Mouse (Mus musculus) layer of hippocampus, adult 11-12 months (tissue): ENCODE data around the gene Rilp.

Source experiments
- DNase-seq: peaks from one replicate; pipeline ENCODE4 v3.0.0; 2022; ENCODE audit warnings: low spot score

Rilp gene

DNA sequence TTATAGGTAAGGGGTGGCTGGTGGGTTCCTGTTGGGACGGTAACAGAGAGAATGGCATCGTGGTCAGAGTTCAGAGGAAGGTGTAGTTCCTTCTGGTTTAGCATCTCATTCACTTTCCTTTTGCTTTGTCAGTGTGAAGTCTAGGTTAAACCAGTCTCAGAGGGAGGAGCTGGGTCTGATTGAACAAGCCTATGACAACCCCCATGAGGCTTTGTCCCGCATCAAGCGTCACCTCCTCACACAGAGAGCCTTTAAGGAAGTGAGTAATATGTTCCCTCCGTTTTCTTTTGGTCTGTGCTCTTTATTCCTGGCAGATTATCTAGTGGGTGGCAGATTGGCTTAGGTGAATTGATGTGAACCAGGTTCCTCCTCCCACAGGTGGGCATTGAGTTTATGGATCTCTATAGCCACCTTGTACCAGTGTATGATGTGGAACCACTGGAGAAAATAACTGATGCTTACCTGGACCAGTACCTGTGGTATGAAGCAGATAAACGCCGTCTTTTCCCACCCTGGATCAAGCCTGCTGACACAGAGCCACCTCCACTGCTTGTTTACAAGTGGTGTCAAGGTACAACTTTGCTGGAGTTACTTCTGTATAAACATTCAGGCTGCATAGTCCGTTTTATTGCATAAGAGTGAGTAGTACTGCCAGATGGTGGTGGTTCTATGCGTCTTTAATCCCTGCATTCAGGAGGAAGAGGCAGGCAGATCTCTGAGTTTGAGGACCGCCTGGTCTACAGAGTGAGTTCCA is 15.4 kb upstream of the Rilp start:
- DNase-seq: no peak

DNA sequence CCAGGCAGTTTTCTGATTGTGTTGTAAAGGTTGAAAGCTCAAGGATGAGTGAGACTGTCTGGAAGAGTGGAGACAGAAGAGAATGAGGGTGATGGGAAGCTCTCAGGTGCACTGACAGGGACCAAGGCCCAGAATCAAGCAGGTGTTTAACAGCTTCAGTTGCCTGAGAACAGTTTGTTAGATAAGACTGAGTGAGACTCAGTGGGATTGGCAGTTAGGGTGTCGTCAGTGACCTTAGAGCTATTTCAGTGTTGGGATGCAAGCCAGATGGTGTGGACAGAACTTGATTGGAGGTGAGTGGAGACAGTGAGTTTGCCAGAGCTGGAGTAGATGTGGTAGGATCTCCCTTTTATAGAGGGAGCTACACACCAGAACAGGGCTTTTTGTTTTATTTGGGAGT is 11.8 kb upstream of the Rilp start:
- DNase-seq: no peak

DNA sequence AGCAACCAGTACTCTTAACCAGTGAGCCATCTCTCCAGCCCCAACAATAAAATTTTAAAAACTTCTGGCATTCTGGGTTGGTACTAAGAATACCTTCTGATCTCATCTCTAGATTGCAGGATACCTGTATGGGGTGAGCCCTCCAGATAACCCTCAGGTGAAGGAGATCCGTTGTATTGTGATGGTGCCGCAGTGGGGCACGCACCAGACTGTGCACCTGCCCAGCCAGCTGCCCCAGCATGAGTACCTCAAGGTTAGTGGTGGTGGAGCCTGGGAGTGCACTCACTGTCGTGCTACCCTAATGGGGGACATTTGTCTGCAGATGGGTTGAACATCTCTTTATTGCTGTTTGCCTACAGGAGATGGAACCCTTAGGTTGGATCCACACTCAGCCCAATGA is 1.7 kb upstream of the Rilp start:
- DNase-seq: no peak

DNA sequence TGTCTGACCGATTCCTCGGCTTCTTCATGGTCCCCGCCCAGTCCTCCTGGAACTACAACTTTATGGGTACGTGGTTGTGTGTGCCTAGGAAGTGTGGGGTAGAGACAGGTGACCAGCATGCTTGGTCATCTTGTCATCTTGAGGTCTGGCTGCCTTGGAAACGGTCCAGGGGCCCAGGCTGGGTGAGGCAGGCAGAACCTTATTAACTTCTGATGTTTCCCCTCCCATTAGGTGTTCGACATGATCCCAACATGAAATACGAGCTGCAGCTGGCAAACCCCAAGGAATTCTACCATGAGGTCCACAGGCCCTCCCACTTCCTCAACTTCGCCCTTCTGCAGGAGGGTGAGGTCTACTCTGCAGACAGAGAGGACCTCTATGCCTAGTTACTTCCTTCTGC is 990 bp upstream of the Rilp start:
- no peak for DNase-seq

DNA sequence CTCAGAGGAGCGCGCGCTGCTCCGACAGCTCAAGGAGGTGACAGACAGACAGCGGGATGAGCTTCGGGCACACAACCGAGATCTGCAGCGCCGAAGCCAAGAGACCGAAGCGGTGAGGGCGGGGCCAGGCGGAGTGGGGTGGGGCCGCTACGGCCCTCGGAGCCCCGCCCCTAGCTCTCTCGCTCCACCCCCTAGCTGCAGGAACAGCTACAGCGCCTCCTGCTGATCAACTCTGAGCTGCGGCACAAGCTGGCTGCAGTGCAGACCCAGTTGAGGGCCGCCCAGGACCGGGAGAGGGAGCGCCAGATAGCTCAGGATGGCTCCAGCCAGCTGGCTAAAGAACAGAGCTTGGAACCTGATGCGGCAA is 716 bp downstream of the Rilp start:
- DNase-seq: peak; percentile 93

DNA sequence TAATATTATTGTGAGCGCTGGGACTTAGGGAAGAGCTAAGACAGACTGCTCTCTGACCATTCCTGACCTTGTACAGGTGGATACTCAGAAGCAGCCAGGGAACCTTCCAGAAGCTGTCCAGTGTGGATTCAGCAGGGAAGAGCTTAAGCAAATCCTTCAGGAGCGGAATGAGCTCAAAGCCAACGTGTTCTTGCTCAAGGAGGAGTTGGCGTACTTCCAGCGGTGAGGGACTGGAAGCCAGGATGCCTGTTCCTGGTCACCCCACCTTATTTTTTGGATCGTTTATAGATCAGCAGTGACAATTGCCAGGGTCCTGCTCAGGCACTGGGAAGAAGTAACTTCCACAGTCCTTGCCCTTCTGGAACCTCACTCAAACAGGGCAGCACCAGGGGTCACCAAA is 1.3 kb downstream of the Rilp start:
- DNase-seq: no peak

DNA sequence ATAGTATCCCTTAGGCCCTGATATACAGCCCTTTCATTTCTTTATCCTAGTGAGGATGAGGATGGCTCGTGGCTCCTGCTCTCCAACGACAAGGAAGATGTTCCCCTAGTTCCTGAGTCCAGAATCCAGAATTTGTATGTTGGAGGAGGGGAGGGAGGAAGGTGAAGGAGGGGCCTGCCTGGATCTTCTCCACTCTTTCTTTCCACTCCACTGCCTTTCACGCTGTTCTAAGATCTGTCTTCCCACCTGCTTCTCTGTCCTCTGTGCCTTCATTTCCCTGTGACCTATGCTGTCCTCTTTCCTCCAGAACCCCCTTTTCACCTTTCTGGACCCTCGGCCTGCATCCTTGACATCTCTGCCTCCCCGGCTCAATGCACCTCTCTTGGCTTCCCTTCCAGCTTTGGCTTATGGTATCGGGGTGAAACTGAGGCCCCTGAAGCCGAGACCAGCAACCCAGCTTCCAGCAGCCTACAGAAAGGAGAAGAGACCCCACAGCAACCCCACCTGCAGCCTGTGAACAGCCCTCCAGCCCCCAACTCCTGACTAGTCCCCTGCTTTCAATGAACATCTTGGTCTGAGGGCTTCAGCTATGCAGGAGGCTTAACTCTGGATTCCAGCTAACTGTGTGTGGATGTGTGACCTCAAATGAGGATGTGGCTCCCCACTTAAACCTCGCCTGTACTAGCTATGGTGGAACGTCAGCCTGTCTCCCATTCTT is 2.6 kb downstream of the Rilp start:
- DNase-seq: no peak

DNA sequence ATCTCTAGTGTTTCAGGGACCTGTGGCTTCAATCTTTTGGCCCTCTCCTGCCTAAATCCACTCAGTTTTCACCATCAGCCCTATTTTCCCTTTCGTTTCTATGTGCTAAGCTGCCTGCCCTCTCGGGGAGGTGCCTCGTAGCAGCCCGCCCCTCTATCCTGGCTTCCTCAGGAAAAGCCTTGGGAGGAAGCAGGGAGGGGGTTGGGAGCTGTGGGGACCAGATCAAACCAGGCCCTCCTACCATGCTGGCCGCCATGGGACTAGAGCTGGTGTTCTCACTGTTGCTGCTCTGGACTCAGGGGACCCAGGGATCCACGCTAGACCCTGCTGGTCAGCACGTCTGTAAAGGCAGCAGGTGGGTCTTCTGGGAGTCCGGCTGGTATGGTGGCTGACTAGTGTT is 3.4 kb downstream of the Rilp start, which contains the start of gene Scarf1:
Scarf1 (plus strand) TSS at position 205 of the 400 bp plus-strand sequence.
- DNase-seq: no peak

DNA sequence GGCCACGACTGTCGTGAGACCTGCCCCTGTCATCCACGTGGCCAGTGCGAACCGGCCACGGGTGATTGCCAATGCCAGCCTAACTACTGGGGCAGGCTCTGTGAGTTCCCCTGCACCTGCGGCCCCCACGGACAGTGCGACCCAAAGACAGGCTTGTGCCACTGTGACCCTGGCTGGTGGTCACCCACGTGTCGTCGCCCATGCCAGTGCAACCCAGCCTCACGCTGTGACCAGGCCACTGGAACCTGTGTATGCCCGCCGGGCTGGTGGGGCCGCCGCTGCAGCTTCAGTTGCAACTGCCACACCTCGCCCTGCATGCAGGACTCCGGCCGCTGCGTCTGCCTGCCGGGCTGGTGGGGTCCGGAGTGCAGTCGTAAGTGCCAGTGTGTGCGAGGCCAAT is 5.3 kb downstream of the Rilp start:
- no peak for DNase-seq

DNA sequence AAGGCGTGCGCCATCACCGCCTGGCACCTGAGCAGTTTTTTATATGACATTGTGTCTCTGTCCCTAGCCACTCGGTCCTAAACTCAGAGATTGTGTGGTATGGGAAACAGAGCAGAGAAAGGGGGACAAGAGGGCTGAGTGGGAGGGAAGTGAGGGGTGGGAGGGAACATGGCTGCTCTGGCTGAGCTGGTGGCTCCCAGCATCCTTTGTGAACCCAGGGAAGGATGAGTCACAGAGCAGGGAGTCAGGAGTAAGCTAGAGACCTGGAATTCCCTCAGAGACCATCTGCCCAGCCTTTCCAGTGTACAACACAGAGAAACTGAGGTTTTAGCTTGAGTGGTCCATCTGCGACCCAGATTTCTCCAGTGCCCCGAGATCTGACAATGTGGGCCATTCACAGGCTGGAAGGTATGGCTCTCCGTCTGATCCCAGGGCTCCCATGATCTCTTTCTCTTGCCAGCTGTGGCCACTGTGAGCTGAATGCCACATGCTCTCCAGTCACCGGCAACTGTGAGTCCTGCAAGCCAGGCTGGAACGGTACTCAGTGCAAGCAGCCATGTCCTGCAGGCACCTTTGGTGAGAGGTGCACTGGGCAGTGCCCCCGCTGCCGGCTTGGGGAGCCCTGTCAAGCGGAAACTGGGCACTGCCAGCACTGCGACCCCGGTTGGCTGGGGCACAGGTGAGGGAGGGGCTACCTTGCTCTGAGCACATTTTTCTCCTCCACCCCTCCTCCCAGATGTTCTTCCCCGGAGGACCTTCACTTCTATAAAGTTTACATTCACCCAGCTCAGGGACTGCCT is 10.1 kb downstream of the Rilp start:
- no peak for DNase-seq

DNA sequence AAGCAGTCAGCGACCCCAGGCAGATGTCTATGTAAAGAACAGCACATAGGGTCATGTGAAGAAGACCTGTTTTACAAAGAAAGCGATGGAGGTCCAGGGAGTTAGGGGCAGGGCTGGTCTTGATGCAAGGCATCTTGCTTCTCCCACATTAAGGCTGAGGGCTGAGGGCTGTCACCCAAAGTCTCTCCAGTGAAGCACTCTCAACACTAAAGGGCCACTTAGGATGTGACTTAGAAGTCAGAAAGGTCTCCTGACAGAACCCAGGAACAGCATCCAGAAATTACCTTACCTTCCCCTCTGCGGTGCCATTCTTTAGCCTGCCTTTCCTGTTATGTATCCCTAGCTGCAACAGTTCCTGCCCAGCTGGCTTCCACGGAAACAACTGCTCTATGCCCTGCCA is 11.7 kb downstream of the Rilp start:
- DNase-seq: no peak

DNA sequence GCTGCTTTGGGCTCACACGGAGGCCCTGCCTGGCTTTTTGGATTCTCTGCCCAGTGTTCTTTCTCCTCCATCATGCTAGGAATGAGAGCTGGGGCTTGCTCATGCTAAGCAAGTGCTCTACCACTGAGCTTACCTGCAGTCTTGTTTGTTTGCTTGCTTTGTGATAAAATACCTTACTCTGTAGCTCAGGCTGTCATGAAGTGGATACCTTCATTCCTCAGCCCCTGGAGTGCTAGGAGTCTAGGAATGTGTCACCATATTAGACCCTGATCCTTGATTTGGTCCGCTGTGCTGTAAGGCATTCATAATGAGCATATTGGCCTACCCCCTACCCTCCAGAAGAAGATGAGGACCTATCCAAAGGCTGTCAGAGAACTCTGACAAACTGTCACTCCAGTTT is 12.9 kb downstream of the Rilp start:
- DNase-seq: no peak

DNA sequence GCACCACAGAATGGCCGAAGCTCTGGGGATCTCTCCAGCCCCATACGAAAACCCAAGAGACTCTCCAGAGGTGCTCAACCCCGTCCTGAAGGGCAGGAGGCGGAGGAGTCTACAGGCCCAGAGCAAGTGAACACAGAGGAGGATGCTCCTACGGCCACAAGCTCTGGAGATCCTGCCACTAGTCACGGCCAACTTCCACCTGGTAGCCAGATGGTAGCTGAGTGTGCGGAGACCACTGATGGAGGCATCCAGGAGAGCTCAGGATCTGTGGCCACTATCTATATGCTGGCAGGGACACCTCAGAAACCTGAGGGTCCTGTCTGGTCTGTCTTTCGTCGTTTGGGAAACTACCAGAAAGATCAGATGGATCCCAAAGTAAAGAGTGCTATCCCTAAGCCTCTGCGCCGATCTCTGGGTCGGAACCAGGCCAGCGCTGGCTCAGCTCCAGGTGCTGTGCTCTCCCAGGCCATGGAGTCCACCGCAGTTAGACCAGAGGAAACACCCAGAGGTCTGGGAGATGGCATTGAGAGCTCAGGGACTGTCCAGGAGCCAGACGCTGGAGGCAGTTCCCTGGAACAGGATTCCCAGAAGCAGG is 15.7 kb downstream of the Rilp start:
- no peak for DNase-seq

DNA sequence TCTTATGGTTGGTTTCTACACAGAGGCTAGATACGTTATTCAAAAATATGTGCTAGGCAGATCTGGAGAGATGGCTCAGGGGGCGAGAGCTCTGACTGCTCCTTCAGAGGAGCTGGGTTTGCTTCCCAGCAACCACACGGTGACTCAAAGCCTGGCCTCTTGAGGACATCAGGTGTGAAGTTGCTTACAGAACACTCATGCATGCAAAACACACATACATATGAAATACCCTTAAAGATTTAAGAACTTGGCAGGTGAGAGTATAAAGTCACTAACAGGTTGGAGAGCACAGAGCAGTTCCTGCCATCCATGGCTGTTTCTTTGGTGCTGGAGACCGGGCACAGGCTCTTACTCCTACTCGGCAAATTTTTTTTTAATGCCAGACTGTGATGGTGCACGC is 17.0 kb downstream of the Rilp start:
- DNase-seq: no peak

DNA sequence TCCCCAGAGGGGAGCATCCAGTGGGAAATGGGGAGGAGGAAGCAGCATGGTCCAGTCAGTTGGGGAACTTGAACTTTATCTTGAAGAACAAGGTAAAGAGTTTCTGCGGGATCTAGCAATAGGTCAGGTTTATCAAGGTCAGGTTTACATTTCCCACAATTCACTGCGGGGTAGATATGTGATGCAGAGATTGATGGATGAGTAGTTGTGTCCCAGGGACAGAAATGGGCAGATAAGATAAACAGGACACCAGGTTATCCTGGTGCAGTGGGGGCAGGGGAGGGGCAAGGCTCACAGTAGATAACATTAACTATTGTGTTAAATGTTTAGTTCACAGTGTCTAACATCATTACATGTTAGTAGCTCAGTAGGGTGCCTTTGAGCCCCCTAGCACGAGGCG is 19.9 kb downstream of the Rilp start:
- no peak for DNase-seq

DNA sequence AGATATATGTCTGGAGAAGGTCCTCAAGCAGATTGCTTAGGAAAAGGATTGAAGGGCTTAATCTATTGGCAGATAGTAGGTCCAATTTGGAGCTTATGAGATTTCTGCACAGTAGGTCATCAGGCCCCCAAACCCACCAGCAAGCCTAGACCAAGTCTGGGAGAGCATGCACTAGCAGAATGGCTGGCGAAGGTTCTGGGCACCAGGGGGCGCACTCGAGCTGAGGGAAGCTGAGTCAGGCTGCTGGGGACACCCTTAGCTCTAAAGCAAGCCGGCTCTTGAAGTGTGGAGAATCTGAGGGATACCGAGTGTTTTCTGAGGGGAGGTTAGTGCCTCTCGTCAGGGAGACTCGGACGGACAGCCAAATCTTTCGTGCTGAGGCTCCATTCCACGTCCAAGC is 20.4 kb downstream of the Rilp start:
- DNase-seq: peak; percentile 97

DNA sequence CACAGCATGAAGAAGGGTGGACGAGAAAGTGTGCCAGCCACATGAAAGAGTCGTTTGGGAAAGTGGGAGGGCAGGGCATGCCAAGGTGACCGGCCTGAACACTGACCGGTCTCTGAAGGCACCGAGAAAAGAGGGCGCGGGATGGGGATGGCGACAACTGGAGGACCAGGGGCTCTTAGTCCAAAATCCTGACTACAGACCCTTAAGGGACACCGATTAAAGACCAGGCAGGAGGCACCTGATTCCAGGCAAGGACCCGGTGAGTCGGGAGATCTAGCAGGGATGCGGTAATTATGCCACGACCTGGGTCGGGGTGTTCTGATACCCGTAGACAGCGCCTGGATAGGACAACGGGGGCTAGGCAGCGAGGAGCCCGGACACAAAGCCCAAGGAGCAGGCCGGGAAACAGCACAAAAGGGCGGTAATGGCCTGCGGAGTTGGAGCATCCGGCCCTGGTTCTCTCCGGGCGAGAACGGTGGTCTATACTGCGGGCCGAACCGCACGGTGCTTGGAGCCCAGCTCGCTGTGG is 21.0 kb downstream of the Rilp start:
- no peak for DNase-seq

DNA sequence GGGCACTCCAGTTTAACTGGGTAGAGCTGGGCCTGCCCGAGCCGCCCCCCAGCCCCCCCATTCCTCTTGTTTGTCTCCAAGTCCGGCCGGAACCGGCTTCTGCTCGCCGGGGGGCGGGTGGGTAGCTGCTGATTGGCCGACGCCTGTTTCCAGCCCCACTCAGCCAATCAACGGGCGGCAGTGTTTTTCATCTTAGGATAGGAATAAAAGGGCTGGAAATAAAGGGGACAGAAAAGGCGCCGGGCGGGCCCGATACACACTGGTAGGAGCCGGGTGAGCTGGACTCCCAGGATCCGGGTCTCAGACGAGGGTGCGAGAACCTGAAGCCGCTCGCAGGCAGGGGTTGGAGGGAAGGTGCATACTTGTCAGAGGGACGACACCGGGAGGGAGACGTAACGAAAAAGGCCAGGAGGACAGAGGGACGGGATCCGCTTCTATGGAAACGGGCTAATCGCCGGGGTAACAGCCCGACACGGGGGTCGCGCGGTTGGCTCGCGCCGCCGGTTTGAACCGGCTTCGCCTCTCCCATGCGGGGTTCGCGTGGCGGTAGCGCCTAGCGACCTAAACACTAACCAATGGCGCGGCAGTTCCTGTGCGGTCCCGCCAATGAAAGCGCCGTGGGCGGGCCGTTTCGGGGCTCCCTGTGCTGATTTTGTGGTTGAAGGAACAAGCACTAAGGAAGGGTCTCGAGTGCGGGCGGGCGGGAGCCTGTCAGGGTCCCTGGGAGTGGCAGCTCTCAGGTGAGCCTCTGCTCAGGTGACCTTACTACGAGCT is 21.8 kb downstream of the Rilp start, which contains the start of gene Slc43a2:
Slc43a2 (plus strand) TSS at position 226 of the 774 bp plus-strand sequence.
- peak; percentile 97 for DNase-seq

DNA sequence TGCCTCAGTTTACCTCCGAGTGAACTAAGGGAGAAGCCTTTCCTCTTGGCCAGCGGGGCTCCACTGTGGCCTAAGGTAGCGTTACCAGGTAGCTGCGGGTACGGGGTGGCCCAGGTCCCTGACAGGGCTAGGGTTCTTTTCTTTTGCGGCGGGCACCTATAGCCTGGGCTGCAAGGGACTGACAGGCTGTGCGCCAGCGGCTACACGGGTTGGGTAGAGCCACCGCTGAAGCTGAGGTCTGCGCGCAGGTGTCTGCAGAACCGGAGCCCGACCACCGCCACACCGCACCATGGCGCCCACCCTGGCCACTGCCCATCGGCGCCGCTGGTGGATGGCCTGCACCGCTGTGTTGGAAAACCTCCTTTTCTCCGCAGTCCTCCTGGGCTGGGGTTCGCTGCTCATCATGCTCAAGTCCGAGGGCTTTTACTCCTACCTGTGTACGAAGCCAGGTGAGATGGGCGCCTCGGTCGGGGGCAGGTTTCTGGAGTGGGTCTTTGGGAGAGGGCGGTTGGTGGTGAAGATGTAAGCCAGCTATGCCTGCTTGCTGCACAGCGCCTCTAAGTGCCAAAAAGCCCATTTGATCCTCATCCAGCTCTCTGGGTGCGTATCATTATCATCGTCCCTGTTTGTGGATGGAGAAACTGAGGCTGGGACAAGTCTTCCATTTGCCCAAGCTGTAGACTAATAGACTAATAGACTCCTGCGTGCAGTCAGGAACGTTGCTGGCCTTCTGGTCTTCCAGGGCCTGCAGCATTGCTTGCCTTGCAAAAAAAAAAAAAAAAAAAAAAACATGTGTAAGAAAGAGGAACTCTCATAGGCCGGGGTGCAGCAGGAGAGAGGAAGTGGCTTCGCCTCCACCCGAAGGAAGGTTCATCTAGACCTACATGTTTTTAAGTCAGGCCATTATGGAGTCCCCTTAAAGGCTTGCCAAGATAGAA is 22.7 kb downstream of the Rilp start:
- no peak for DNase-seq

DNA sequence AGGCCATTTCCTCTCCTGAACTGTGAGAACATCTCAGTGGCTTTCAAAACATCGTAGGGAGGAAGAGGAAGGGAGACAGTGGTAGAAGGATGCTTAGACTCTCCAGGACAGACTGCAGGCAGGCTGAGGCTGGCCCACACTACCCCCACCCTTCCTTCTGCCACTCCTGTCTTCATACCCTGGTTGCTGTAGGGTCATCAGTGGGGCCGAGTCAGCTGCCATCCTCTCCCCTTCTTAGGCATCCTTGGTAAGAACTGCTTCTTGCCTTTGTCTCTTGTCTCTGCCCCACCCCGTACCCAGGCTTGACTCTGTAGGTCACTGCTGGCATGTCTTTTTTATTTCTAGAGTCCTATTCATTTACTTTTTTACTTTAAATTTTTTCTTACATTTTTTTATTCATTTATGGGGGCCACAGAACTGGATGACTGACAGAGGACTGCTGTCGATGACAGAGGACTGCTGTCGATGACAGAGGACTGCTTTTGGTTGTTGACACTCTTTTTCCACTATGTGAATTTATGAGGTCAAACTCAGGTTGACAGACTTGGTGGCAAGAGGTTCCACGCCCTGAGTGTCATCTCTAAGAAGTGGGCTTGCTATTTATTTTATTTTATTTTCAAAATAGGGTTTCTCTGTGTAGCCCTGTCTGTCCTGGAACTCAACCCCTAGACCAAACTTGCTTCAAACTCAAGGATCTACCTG is 23.6 kb downstream of the Rilp start:
- no peak for DNase-seq
